Mouse (Mus musculus) C2C12 (cell line): ENCODE results near the gene Alpl. TPM values are rescaled to one million over a fixed set of nuclear protein-coding genes. Genes with fewer than 3 reads are reported as not detected.

Experiments used
- H3K27me3 ChIP-seq: one replicate; pipeline ENCODE4 v1.6.1; 2011; ENCODE audit not compliant: control insufficient read depth, insufficient read depth, insufficient read length
- H3K36me3 ChIP-seq: one replicate; pipeline ENCODE4 v1.6.1; 2011; ENCODE audit not compliant: control insufficient read depth, insufficient read depth
- H3K4me3 ChIP-seq: one replicate; pipeline ENCODE4 v1.5.1; 2011; ENCODE audit warnings: mild to moderate bottlenecking, control low read depth; ENCODE audit not compliant: poor library complexity, insufficient read depth, severe bottlenecking
- H3K79me2 ChIP-seq: one replicate; pipeline ENCODE4 v1.6.1; 2011; ENCODE audit not compliant: control insufficient read depth, insufficient read depth
- H3K79me3 ChIP-seq: one replicate; pipeline ENCODE4 v1.6.1; 2011; ENCODE audit warnings: low read depth, control low read depth
- H3ac ChIP-seq: one replicate; pipeline ENCODE3; 2011; ENCODE audit warnings: low read depth; ENCODE audit not compliant: control insufficient read depth, insufficient read length
- CEBPB ChIP-seq: IDR thresholded peaks from one replicate; pipeline ENCODE4 v1.6.1; 2011; ENCODE audit warnings: low read depth, mild to moderate bottlenecking, control low read depth, moderate library complexity
- CTCF ChIP-seq: IDR thresholded peaks from one replicate; pipeline ENCODE4 v1.5.1; 2011; ENCODE audit not compliant: control insufficient read depth, insufficient read depth, insufficient read length
- FOSL1 ChIP-seq: IDR thresholded peaks from one replicate; pipeline ENCODE4 v1.8.0; 2011; ENCODE audit warnings: mild to moderate bottlenecking, low read length; ENCODE audit not compliant: poor library complexity, insufficient read depth, severe bottlenecking
- MAX ChIP-seq: IDR thresholded peaks from one replicate; pipeline ENCODE4 v1.6.1; 2011; ENCODE audit warnings: mild to moderate bottlenecking, control low read depth
- MYOD1 ChIP-seq: IDR thresholded peaks from one replicate; pipeline ENCODE4 v1.6.1; 2011; ENCODE audit warnings: low read depth; ENCODE audit not compliant: control insufficient read depth, insufficient read length
- MYOG ChIP-seq: IDR thresholded peaks from one replicate; pipeline ENCODE4 v1.6.1; 2011; ENCODE audit not compliant: control insufficient read depth, insufficient read length; ENCODE audit errors: extremely low read depth
- USF1 ChIP-seq: IDR thresholded peaks from one replicate; pipeline ENCODE4 v1.6.1; 2011; ENCODE audit warnings: low read depth, mild to moderate bottlenecking, control low read depth, moderate library complexity
- polyA plus RNA-seq: library from polyadenylated mRNA; unstranded; fragments of >200 nt; fragmentation: generic; extraction: Trizol; gene quantifications from one replicate; pipeline ENCODE4 v1.2.1, GENCODE M21; 2012; ENCODE audit warnings: missing spikeins

Gene Alpl
- polyA plus RNA-seq, 1 experiment = 0.13 TPM

- no peaks in the 10 kb centered on the region for H3K79me3 ChIP-seq
- peaks cover 49% of the 10 kb centered on the region for H3K27me3 ChIP-seq
- H3K4me3 ChIP-seq = no peak overlapping the region
- TF ChIP-seq USF1 = no peak
- no peak for TF ChIP-seq CTCF
- TF ChIP-seq MAX = no peak
- TF ChIP-seq CEBPB = no peak
- no peak for TF ChIP-seq FOSL1
- no peak for TF ChIP-seq MYOG
- no peak for TF ChIP-seq MYOD1
- H3K36me3 ChIP-seq = no peaks in the 10 kb centered on the region
- no peaks in the 10 kb centered on the region for H3K79me2 ChIP-seq
- H3ac ChIP-seq = no peak overlapping the region
Measured at GRCm38 (mm10) chr4:137797038-137797437, 854 bp upstream of the Alpl start.

GRCm38 (mm10) chr4:137794178-137794900, 1.8 kb downstream of the Alpl start:
- Histone ChIP-seq H3K36me3 (no peaks in the 10 kb centered on the region), H3K79me2 (no peaks in the 10 kb centered on the region), H3K27me3 (peaks cover 40% of the 10 kb centered on the region), H3K79me3 (no peaks in the 10 kb centered on the region), H3ac (no peak overlapping the region), H3K4me3 (no peak overlapping the region)
- TF ChIP-seq MAX (no peak), USF1 (no peak), CEBPB (no peak), CTCF (no peak), MYOG (no peak), MYOD1 (no peak), FOSL1 (no peak)

GRCm38 (mm10) chr4:137793611-137794010, 2.6 kb downstream of the Alpl start:
- no peak overlapping the region for H3ac ChIP-seq
- no peaks in the 10 kb centered on the region for H3K36me3 ChIP-seq
- TF ChIP-seq USF1 (no peak), FOSL1 (no peak), MAX (no peak), MYOG (no peak), CEBPB (no peak), MYOD1 (no peak), CTCF (no peak)
- H3K79me2 ChIP-seq = no peaks in the 10 kb centered on the region
- H3K4me3 ChIP-seq = no peak overlapping the region
- H3K79me3 ChIP-seq = no peaks in the 10 kb centered on the region
- peaks cover 37% of the 10 kb centered on the region for H3K27me3 ChIP-seq

GRCm38 (mm10) chr4:137791440-137791839, 4.7 kb downstream of the Alpl start:
- no peak for TF ChIP-seq MYOG
- TF ChIP-seq MYOD1 = no peak
- no peak for TF ChIP-seq MAX
- no peak for TF ChIP-seq FOSL1
- no peak for TF ChIP-seq CEBPB
- no peak for TF ChIP-seq CTCF
- no peak for TF ChIP-seq USF1
- H3K79me2 ChIP-seq = no peaks in the 10 kb centered on the region
- H3K27me3 ChIP-seq = peaks cover 25% of the 10 kb centered on the region
- H3K36me3 ChIP-seq = no peaks in the 10 kb centered on the region
- no peaks in the 10 kb centered on the region for H3K79me3 ChIP-seq
- H3ac ChIP-seq = no peak overlapping the region
- no peak overlapping the region for H3K4me3 ChIP-seq

GRCm38 (mm10) chr4:137790981-137791380, 5.2 kb downstream of the Alpl start:
- TF ChIP-seq MYOD1 = no peak
- TF ChIP-seq FOSL1 = no peak
- no peak for TF ChIP-seq CTCF
- TF ChIP-seq USF1 = no peak
- no peak for TF ChIP-seq MYOG
- TF ChIP-seq CEBPB = no peak
- TF ChIP-seq MAX = no peak
- H3K79me2 ChIP-seq = no peaks in the 10 kb centered on the region
- H3K79me3 ChIP-seq = no peaks in the 10 kb centered on the region
- no peaks in the 10 kb centered on the region for H3K36me3 ChIP-seq
- no peak overlapping the region for H3K4me3 ChIP-seq
- no peak overlapping the region for H3ac ChIP-seq
- H3K27me3 ChIP-seq = peaks cover 22% of the 10 kb centered on the region

- Histone ChIP-seq H3K79me2 (no peaks in the 10 kb centered on the region), H3ac (no peak overlapping the region), H3K36me3 (no peaks in the 10 kb centered on the region), H3K4me3 (no peak overlapping the region), H3K27me3 (no peaks in the 10 kb centered on the region), H3K79me3 (no peaks in the 10 kb centered on the region)
- TF ChIP-seq CEBPB (no peak), MYOD1 (no peak), CTCF (no peak), FOSL1 (no peak), MYOG (no peak), USF1 (no peak), MAX (no peak)
Measured at GRCm38 (mm10) chr4:137788511-137789049, 7.6 kb downstream of the Alpl start.
